Mouse (Mus musculus) layer of hippocampus, postnatal 25 days (tissue): ENCODE measurements around the gene Ifnar2. TPM values are rescaled to one million over a fixed set of nuclear protein-coding genes. Genes with fewer than 3 reads are reported as not detected.
"Not testable (repeated sequence)": the region's sequence is repeated elsewhere in the genome, so short reads cannot be mapped to it uniquely, and the experiment has no call there.

ENCODE experiments used
- DNase-seq, 2 experiments: peaks; one replicate each; pipeline ENCODE4 v3.0.0; 2022; ENCODE audit warnings: mixed read lengths in 2 of 2, low spot score in 1 of 2; ENCODE audit errors: extremely low spot score in 1 of 2
- total RNA-seq, 2 experiments: library from RNA; stranded (reverse); gene quantifications; 2 replicates each; pipeline ENCODE4 v1.2.3; 2021

Ifnar2 gene
- total RNA-seq, 2 experiments from 2014 or later = 23.8 TPM

DNA sequence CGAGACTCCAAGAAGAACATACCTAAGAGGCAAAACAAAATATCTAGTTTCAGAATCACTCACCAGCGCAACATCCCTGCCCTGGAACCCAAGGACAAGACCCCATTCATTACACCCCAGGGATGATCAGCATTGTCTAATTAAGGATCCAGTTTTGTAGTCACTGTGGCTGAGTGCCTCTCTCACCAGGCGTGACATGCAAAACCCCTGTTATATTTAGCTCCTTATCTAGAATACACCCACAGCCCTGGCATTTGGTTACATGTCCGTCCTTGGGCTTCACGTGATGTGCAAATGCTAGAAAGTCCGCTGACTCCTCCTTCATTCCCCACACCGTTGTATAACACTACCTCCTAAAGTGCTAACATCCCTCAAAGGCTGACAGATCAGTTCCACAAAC is 44.4 kb downstream of the Ifnar2 start:
- DNase-seq = no peak

DNA sequence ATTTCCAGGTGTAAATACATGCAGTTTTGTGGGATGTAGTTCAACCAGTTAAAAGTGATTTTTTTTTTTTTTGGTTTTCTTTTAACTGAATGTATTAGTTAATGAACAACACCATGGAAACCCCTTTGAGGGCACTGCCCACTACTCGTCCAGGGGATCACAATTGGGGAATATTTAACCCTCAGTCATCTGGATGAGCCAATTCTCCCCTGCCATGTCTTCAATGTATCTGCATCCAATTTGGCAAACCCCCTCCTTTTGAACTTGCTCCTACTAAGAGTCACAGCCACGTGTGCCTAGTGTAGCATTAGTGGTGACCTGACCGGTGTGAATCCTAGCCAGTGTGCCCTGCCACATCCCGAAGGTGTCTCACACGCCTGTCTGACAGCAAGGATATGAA is 45.9 kb downstream of the Ifnar2 start:
- no peak for DNase-seq

DNA sequence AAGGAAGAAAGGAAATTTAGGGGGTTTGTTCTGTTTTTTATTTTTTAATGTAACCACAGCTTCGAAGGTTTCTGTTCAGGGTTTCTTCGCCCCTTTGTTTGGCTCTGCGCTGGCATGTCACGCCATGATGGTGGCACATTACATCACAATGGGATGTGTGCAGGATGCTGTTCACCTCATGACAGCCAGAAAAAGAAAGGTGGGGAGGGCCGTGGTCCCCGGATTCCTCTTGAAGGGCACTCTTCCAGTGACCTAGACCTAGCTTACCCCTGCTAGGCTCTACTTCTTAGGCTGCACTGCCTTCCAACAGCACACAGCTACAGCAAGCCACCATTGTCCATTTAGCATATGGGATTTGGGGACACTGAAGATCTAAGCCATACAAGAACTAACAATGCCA is 53.2 kb downstream of the Ifnar2 start:
- no peak for DNase-seq

DNA sequence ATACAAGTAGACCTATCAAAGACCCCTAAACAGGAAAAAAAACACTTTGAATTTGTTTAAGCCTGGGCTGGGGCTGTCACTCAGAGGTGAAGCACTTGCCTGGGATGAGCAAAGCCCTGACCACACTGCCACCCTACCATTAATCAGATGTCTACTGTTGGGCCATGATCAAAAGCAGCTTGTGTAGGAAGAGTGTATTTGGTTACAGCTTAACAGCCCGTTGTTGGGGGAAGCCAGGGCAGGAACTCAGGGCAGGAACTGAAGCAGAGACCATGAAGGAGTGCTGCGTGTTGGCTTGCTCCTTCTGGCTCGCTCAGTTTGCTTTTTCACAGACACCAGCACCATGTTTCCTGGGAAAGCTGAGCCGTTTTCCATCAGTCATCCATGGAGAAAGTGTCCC is 54.0 kb downstream of the Ifnar2 start:
- DNase-seq = no peak

DNA sequence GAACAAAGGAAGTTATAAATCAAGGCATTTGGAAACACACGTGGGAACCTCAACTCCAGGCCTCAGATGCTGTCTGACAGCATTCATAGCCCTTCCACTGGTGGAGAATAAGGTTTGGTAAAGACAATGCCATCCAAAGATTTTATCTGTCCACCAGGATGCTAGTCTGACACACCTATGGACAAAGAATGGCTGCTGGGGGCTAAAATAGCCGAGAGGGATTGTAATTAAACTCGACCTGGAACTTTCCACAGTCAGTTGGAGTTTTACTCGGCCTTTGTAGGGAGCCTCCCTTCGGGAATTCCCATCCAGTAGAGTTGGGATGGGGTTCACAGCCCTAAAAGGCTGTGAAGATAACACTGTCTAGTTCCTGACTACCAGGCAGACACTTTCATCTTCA is 54.9 kb downstream of the Ifnar2 start:
- DNase-seq = no peak

DNA sequence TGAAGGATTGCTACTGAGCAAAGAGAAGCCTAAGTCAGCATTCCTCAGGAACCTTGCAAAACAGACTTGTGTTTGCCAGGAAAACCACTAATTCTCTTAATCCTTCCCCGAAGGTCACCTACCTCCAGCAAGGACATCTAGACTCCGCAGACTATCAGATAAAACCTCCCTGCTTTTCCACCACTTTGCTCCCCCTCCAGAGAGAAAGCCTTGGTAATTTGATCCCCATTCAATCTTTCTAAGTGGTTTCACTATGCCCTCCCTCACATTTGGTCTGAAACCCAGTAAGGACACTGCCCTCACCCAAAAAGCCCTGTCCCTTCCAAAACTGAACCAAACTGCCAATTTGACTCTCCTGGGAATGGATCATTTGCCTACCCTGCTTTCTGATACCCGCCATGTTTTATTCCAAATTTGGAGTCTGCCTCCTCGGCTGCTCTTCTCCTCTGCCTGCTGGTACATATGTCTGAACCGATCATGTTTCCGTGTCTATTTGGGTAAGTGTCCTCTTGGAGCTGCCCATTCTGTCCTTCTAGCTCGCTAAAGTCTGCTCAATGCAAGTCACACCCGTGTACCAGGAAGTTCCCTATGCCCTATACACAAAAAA is 55.8 kb downstream of the Ifnar2 start:
- no peak for DNase-seq

DNA sequence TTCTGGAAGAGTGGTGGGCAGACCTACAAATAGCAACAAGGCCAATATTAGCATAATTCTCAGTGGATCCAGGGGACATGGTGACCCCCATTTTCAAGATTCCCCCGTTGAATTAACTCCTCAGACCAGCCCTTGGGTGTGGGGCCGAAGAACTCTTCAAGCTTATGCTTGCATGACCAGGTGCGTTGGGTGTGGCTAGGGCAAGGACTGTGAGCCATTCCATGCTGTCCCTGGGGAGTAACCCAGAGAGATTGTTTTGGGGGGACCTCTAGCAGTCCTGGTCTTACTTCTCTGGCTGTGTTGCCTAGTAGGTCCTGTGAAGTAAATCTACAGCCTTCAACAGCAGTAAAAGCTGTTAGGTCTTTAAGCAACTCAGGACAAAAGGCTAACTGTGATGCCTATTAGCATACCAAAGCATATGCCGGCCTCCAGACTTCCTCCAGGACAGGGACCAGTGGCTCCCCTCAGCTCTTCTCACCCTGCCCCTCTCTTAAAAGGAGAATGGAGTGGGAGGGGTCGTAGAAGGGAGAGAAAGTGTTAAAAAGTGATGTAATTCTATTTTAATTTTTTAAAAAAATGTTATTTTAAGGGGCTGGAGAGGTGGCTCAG is 60.2 kb downstream of the Ifnar2 start:
- DNase-seq = no peak

DNA sequence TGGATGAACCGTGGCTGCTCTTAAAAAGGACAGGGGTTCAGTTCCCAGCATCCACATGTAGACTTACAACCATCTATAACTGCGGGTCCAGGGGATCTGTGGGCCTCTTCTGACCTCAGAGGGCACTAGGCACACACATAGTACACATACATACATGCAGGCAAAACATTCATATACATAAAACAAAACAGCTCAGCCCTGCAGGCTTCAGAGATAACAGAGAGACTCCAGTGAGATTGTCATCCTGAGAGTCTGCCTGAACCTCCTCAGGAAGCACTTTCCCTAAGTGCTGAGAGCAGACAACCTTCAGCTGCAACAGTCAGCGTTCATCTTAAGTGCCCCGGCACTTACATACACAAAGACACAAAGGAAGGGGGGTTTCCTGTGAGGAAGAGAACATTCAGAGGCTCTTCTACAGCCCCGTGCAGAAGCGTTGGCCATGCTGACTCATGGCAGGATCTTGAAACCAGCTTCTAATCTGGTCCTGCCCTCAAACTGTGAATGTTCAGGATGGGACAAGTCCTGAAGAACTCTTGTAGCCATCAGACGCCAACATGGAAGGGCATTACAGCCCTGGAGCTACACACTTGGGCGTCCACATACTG is 60.8 kb downstream of the Ifnar2 start:
- no peak for DNase-seq

DNA sequence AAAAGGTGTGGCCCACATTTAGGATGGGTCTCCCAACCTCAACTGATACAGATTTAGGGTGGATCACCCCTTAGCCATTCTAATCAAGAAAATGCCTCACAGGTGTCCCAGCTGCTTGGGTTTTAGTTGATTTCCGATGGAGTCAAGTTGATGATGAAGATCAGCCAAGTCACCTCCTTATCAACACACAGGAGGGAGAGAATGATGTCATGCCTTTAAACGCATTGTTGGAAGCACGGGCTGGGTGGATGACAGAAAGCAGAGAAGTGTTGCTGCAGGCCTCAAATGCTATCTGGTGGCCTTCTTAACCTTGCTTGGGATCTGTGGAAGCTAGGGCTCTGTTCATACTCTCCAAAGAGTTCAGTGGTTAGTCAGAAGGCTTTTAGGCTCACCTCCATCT is 61.5 kb downstream of the Ifnar2 start:
- DNase-seq = no peak

DNA sequence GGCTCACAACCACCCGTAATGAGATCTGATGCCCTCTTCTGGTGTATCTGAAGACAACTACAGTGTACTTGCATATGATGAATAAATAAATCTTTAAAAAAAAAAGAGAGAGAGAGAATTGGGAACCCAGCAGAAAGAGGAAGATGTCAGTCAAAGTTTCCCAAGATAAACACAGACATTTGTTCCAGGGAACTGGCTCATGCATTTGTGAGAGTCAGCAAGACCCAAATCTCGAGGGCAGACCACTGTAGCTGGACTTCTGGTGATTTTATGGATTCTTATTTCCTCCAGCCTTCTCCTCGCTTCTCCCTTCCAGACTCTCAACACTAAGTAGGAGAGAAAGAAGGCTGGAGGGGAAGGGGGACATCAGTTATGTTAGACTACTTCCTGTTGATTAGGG is 65.5 kb downstream of the Ifnar2 start:
- no peak for DNase-seq

DNA sequence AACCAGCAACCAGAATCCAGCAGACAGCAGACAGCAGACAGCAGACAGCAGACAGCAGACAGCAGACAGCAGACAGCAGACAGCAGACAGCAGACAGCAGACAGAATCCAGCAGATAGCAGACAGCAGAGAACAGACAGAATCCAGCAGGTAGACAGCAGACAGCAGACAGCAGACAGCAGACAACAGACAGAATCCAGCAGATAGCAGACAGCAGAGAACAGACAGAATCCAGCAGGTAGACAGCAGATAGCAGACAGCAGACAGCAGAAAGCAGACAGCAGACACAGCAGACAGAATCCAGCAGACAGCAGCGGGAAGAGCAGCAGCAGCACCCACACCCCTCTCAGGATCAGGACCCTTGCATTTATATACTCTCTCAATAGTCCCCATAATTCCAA is 66.0 kb downstream of the Ifnar2 start:
- DNase-seq = not testable (repeated sequence)

DNA sequence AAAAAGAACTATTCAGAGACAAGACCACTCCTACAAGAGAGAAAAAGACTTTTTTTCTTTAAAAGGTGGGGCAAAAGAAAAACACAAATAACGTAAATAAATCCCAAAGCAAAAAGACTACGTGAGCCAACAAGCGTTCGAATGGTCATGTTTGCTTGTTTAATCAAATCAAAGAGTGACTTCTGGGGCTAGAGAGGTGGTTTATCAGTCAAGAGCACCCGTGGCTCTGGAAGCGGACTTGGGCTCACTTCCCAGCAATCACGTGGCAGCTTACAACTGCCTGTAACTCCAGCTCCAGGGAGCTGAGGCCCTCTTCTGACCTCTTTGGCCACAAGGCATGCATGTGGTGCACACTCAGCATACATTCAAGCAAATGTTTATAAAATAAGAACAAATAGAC is 68.8 kb downstream of the Ifnar2 start:
- DNase-seq = peak in 1 of 2 experiments; percentile 15

DNA sequence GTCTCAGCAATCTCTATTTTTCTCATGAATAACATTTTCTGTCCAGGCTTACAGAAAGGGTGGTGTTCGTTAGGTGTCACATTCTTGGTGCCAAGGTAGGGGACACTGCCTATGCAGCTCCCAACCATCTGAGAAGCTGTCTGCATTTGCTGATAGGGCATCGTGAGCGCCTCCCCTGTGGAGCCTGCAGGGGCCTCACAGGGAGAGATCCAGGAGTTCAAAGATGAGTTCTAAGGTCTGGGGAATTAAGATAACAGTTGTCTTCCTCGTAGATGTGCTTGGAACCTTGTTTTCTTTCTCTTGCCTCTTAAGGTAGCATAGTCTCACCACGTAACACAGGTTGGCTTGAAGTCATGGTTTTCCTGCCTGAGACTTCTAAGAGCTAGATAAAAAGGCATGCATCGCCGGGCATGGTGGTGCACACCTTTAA is 69.2 kb downstream of the Ifnar2 start:
- no peak for DNase-seq

DNA sequence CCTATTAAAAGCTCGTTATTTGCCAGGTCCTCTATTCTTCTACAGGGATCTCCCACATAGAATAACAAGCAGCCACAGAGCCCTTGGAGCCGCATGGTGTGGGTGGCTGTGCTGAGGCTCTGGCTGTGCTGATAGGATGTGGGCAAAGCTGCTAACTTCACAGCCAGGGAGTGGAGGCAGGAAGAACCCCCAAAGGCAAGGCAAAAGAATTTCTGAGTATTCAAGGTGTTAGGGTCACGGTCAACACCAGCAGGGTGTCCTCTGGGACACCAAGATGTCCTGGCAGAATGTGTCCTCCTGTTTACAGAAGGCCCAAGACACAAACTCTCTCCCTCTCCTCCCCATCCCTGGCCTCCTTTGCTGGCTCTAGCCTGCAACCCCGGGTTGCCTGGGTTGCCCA is 69.9 kb downstream of the Ifnar2 start:
- no peak for DNase-seq

DNA sequence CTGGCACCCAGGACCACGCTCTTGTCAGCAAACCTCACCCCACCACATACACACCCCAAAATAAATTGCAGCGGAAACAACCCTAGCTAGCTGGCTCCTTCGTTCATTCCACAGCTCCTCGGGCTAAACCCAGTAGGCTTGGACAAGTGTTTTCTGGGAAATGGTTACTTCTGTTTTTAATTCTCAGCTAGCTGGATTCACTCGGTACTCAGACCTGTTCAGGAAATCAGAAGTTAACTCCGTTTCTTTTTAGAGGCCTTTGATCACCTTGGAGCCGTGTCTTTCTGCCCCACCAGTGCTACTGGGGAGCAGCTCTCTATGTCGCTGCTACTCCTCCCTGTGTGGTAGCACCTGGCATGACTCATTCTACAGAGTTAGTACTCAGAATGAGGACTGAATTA is 70.6 kb downstream of the Ifnar2 start:
- no peak for DNase-seq

DNA sequence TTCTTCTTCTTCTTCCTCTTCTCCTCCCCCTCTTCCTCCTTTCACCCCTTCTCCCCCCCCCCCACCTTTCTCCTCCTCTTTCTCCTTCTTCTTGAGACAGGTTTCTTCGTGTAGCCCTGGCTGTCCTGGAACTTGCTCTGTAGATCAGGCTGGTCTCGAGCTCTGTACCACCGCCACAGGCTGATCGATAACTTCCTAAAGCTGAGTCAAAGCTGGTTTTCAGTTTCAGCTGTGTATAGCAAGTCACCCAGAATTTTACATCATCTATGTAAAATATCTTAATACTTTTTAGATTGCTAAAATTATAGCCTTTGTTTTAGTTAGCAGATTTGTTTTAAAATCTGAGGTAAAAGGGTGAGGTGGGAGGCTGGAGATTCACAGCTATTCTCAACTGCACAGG is 72.3 kb downstream of the Ifnar2 start:
- DNase-seq = no peak

DNA sequence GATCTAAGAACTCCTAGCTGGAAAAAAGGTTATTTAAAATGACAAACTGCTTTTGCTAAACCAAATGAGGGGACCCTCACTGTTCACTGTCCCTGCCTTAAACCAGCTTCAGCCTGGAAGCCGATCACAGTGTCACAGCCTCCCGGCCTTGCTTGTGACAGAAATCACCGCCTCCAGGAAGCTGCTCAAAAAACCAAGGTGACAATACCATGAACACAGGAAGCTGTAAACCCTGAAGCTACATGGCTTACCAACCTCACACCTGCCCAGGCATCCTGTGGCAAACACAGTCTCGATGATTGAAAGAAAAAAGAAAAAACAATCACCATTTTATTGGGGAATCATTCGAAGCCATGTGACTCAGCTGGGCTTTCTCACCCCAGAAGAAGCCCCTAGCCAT is 73.0 kb downstream of the Ifnar2 start:
- no peak for DNase-seq

DNA sequence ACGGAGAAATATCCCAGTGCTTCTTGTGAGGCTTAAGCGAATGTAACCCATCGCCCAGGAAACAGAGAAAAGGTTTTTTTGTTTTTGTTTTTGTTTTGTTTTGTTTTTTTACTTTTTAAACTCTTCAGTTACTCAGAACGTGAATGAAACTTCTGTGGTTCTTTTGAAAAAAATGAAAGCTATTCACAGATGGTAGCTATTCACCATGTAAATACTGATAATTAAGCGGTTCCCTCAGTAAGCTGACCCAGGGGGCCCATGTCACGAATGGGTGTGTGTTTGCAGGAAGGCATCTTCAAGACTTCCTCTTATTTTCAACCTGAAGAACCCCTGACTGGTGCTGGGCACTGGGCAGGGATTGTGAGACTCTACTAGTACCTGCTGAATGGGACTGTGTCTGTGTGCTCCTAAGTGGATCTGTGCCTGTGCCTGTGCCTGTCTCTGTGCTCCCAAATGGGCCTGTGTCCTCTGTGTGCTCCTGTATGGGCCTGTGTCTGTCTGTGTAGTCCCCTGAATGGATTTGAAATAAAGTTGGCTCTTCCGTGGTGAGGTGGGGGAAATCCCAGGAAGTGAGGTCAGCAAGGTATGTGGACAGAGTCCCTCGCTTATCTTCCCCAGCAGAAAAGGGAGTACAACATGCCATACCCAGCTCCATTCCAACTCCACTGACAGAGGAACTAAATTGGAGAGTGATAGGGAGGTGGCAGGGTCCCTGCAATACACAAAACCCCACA is 74.4 kb downstream of the Ifnar2 start:
- no peak for DNase-seq

DNA sequence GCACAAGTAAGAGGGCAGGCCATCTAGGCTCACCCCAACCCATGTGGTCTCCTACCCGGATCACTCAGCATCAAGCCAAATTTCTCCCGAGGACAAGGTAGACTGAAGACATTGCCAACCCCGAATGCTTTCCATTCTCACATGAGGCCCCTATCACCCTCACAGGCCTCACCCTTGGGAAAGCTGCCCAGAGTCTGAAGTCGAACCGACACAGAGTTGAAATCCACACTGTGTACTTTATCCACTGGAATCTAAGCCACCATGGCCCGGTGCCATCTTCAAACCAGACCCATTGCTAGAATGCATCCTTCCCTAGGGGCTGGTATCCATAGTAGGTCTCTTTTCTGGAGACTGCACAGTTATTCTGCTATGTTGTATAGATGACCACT is 74.9 kb downstream of the Ifnar2 start:
- no peak for DNase-seq

DNA sequence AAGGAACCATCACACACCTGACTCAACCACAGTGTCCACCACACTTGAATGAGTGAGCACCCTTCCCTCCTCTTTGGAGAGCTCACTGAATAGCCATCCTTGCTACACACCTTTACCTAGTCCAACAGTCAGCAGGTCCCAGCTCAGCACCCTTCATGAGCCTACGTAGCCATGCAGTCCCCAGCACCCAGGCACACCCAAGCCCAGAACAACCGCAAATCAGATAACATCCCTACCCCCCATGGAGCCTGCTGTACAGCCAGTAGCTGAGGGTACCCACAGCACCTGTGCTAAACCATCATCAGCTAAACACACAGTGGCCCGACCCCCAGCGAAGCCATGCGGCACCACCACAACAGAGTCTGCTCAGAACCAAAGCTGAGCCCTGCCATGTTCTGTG is 75.5 kb downstream of the Ifnar2 start:
- DNase-seq = no peak

DNA sequence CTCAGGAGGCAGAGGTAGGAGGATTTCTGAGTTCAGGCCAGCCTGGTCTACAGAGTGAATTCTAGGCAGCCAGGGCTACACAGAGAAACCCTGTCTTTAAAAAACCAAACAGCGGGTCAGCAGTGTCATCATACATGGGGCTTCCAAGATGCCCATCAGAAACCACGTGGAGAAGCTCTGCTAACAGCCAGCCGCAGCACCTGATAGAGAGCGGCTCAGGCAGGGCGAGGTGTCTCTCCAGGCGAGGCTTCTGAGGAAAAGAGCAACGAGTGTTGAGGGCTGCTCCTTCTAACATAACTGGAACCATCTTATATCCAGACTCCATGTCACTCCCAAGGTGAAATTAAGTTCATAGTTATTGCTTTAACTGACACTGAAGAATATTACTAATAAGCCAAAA is 76.3 kb downstream of the Ifnar2 start:
- no peak for DNase-seq
